Mouse (Mus musculus): ENCODE measurements around the gene Dll4.

Gene Dll4

DNA sequence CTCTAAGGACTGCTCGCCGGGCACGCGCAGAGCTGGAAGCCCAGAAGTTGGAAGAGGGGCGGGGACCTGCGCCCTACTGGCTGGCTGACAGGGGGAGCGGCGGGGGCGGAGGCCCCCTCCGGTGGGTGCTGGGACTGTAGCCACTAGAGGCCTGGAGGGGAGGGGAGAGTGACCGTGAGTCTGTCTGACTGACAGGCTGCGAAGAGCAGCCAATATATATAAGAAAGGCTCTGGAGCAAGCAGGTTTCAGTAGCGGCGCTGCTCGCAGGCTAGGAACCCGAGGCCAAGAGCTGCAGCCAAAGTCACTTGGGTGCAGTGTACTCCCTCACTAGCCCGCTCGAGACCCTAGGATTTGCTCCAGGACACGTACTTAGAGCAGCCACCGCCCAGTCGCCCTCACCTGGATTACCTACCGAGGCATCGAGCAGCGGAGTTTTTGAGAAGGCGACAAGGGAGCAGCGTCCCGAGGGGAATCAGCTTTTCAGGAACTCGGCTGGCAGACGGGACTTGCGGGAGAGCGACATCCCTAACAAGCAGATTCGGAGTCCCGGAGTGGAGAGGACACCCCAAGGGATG lies at the start of gene Dll4:
Dll4 (plus strand) TSS at position 217 of the 576 bp plus-strand sequence.
- no peak for DNase-seq (ENCODE audit: low spot score)

DNA sequence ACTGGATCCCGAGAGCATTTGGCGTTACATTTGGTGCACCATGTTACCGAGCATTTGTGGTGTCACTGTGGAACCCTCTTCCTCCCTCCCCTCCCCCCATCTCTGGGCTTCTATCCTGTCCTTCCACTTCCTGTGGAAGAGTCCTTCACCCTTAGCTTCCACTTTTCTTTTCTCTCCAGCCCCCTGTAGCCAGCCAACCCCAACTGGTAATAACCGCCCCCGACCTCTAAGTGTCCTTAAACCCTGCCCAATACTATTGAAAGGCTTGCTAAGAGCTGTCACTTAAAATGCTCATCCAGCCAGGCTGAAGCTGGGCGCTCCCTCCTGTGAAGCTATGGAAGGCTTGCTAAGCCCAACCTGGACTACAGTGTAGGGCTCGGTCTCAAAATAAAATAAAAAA lies 48.7 kb upstream of the Dll4 start:
- no peak for DNase-seq (ENCODE audit: low spot score)

DNA sequence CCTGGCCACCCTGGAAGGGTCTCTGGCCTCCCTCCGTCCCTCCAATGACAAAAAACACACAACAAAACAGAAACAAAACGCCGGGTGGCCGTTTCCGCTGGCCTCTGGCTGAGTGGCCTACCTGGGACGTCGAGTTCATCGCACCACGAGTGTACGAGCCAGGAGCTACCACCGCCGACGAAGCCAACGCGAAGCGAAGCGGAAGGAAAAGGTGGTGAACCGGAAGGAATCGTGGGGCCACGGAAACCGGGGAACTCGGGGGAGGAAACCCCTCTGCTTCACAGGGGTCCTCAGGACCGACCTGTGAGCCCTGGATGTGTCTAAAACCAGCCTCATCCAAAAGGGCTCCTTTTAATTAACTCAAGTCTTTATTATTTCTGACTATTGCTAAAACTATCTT lies 47.8 kb upstream of the Dll4 start:
- DNase-seq (ENCODE audit: low spot score): no peak

DNA sequence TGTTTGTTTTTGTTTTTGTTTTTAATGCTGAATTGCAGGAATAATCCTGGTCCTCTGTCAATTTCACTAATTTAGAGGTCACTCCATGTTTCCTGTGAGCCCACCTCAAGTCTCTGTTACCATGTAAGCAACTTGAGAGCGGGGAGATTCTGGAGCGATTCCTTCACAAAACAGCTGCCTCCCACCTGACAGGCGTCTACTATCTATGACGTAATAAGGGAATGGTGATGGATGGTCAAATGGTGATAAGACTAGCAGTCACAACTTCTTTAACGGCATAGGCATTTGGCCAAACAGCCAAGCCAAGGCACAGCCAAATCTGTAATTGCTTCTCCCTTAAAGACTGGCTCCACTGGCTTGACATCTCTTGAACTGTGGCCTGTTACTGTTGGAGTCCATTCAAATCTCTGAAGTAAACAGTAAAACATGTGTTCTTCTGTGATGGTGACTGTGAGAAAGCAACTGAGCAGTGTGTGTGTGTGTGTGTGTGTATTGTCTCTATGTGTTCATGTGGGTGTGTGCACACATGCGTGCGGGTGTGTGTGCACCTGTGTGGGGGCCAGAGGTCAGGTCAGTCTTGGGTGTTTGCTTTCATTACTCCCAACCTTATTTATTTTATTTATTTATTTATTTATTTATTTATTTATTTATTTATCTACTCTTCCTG lies 43.6 kb upstream of the Dll4 start:
- DNase-seq (ENCODE audit: low spot score): no peak

DNA sequence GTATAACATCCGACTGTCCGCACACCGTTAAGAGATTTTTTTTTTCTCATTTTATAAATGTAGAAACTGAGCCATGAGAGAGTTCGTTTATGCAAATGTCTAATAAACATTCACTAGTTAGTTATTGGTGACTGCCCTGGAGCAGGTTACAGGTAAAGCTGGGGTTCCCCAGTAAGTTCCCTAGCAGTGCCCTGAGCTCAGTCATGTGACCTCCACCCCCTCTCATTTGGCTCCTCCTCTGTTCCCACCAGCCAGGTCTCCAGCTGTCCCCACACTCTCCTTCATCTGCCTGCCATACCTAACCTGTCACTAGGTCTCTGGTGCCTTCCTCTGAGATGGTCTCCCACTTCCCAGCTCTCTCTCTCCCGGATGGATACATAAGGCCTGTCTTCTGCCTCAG lies 38.2 kb upstream of the Dll4 start:
- DNase-seq (ENCODE audit: low spot score): no peak

DNA sequence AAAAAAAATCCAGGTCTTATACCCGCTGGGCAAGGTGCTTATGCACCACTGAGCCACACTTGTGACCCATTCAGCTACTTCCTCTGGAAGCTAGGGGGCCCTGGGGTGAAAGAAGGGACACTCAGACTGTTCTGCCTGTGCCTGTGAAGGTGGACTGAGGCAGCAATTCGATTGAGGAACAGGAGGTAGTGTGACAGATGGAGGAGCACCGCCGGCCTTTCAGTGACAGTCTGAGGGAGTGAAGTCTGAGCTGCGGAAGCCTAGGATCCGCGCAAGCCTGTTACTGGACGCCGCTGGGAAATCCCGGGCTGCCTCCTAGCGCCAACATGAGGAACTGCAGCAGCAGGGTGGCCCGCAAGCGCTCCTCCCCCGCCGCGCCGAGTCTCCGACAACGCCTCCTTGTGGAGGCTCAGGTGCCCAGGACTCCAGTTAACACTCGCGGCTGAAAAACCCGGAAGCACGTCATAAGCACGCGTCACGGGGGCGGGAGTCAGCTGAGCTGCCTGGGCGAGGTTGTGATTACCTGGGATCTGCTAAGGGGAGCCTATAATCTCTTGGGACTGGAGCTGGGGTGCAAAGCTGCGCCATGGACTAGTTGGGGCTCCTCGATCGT lies 37.2 kb upstream of the Dll4 start, which contains the start of gene Vps18:
Vps18 (plus strand) TSS at position 471 of the 613 bp plus-strand sequence.
- DNase-seq (ENCODE audit: low spot score): peak; percentile 97

DNA sequence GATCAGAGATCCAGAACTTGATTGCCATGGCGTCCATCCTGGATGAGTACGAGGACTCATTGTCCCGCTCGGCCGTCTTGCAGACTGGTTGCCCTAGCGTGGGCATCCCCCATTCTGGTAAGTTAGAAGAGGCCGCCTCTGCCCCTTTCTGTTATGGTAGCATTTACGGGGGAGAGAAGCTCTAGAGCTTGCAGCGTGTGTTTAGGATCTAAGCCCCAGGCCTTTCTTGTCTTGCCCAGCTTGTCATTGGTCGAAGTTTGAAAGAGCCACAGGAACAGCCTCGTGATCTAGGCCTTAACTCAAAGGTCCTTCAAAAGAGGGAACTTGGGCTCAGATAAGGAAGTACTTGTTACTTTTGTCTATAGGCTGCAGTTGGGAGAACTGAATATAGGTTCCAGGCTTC lies 36.6 kb upstream of the Dll4 start:
- no peak for DNase-seq (ENCODE audit: low spot score)

DNA sequence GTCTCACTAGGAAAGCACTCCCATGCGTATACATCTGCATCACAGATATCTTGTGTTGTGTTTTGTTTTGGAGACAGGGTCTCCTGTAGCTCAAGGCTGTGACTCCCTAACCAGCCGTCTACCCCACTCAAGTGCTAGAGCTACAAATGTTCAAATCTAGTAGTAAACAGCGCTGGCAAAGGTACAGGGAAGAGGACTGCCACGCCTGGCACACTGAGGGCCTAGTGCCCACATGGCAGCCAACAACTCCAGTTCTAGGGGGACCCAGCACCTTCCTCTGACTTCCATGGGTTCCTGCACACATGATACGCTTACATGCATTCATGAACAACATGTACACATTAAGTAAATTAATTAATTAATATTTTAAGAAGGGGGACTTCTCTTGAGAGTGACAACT lies 33.3 kb upstream of the Dll4 start:
- no peak for DNase-seq (ENCODE audit: low spot score)

DNA sequence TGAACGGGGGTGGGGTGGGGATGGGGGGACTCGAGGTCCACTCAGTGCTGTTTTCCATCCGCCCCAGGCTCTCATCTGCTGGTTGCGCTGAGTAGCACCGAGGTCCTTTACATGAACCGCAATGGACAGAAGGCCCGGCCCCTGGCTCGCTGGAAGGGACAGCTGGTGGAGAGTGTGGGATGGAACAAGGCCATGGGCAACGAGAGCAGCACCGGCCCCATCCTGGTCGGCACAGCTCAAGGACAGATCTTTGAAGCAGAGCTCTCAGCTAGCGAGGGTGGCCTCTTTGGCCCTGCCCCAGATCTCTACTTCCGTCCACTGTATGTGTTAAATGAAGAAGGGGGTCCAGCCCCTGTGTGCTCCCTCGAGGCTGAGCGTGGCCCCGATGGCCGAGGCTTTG lies 32.7 kb upstream of the Dll4 start:
- no peak for DNase-seq (ENCODE audit: low spot score)

DNA sequence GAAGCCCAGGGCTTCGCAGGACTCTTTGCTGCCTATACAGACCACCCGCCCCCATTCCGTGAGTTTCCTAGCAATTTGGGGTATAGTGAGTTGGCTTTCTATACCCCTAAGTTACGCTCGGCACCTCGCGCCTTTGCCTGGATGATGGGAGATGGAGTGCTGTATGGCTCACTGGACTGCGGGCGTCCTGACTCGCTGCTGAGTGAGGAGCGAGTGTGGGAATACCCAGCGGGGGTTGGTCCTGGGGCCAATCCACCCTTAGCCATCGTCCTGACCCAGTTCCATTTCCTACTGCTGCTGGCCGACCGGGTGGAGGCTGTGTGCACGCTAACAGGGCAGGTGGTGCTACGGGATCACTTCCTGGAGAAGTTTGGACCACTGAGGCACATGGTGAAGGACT lies 32.3 kb upstream of the Dll4 start:
- no peak for DNase-seq (ENCODE audit: low spot score)

DNA sequence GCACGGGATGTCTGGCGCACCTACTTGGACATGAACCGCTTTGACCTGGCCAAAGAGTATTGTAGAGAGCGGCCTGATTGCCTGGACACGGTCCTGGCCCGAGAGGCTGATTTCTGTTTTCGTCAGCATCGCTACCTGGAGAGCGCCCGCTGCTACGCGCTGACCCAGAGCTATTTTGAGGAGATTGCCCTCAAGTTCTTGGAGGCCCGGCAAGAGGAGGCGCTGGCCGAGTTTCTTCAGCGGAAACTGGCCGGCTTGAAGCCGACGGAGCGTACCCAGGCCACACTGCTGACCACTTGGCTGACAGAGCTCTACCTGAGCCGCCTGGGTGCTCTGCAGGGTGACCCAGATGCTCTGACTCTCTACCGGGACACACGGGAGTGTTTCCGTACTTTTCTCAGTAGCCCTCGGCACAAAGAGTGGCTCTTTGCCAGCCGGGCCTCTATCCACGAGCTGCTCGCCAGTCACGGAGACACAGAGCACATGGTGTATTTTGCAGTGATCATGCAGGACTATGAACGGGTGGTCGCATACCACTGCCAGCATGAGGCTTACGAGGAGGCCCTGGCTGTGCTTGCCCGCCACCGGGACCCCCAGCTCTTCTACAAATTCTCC lies 31.7 kb upstream of the Dll4 start:
- DNase-seq (ENCODE audit: low spot score): no peak

DNA sequence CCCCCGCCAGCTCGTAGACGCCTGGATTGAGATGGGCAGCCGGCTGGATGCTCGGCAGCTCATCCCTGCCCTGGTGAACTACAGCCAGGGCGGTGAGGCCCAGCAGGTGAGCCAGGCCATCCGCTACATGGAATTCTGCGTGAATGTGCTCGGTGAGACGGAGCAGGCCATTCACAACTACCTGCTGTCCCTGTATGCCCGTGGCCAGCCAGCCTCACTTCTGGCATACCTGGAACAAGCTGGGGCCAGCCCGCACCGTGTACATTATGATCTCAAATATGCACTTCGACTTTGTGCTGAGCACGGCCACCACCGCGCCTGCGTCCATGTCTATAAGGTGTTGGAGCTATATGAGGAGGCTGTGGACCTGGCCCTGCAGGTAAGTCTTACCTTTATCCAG lies 31.2 kb upstream of the Dll4 start:
- no peak for DNase-seq (ENCODE audit: low spot score)

DNA sequence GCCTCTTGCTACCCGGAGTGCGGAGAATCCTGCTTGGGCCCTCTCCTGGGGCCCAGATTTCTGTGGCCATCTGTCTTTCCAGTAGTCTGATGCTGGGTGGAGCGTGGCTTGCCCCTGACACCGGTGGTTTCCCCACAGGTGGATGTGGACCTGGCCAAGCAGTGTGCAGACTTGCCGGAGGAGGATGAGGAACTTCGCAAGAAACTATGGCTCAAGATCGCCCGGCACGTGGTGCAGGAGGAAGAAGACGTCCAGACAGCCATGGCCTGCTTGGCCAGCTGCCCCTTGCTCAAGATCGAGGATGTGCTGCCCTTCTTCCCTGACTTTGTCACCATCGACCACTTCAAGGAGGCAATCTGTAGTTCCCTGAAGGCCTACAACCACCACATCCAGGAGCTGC lies 28.8 kb upstream of the Dll4 start:
- no peak for DNase-seq (ENCODE audit: low spot score)

DNA sequence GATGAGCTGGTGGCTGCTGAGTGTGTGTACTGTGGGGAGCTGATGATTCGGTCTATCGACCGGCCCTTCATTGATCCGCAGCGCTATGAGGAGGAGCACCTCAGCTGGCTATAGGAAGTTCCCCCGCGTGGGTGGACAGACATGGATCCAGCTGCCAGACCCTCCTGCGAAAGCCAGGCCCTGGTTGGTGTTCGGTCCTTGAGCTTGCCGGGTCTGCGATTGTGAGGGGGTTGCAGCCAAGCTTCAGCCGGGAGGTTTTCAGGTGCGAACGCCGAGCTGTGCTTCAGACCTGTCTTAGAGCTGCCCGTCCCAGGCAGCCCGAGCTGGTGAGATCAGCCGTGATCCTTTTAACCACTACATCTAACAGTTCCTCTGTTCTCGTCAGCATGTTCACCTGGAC lies 28.1 kb upstream of the Dll4 start:
- DNase-seq (ENCODE audit: low spot score): no peak

DNA sequence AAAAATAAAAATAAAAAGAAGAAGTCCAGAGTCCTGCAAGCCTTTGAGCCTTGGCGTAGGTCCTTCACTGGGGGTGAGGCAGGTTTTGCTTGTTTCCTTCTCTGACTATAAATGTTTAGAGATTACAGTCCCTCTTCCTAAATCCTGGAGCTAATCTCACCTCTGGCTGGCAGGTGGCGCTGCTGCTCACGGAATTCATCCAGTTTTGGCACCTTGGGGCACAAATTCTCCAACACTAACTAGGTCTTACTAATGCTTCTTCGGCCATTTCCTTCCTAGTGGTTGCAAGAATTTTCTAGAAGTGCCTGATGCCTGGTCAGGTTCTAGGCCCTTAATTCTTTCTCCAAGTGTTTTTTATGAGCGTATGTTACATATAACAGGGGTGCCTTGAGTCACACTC lies 27.3 kb upstream of the Dll4 start:
- DNase-seq (ENCODE audit: low spot score): peak; percentile 44

DNA sequence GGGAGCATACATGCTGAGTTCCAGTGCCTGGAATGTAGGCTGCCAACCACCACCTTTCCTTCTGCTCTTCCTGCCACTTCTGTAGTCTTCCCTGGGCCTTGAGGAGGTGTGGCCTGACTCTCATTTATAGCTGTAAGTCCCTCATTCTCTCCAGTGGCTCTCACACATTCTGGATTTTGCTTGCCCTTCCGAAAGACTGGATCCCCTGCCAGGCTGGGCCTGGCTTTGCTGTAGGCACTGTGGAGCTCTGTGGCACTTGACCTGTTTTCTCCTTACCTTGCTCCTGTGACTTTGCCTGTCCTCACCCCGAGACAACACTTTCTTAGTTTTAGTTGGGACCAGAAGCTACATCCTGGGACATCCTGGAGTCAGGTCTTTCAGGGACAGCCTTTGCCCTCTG lies 26.7 kb upstream of the Dll4 start:
- DNase-seq (ENCODE audit: low spot score): no peak

DNA sequence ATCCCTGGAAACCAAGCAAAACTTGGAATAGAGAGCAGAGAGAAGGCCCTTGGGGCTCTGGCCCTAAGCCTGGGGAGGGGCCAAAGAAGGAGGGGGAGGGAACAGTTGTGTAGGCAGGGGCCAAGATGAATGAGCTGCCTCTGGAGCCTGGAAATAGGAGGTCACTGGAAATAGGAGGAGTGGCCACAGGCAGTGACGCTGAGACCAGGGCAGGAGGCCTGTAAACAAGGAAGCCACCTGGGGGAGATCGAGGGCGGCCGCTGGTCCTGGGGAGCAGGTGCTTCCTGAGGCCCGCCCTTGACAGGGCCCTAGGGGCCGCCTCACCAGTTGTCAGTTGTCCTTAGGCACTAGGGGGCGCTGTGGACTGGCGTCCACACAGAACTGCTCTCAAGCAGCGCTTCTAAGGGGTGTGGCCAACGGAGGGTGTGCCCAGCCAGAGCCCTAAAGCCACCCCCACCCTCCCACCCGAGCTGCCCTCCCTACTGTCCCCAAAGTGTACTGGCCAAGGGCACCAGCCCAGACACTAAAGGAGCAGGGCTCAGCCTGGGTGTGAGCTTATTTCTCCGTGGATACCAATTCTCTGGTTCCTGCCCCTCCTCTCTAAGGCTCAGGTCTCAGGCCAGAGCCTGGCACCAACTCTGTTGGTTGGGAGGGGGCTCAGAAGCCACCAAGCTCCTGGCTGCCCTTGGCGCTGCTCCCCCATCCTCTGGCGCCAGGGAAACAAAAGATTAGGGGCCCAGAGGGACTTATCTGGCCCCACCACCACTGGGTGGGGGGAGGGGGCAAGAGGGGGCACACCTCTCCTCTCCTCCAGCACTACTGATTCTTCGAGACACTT lies 25.4 kb upstream of the Dll4 start:
- DNase-seq (ENCODE audit: low spot score): peak; percentile 68

DNA sequence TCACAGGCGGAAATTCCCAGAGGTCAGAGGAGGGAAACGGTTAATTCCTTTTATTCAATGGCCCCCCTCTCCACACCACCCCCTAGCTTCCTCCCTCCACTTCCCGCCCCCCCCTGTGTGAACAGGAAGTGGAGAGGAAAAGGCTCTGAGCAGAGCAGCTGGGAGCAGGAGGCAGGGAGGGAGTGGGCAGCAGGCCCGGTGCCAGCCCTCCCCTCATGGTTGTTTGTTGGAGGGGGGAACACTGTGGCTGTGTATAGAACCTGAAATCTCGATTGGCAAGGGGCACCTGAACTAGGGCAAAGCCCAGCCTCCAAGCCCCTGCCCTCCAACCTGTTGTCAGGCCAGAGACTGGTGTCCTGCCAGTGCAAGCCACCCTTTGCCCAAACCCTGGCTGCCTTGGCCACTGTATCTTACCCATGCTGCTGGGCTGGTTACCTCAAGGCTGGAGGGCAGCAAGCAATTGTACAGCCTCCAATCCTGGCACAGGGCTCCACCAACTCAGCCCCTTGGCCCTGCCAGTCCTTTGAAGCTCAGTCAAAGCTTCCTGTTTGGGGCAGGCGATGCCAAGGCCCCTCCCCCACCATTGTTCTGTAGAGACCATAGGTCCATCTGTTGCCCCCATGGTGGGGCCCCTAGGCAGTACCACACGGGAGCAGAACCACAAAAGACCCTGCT lies 24.6 kb upstream of the Dll4 start:
- DNase-seq (ENCODE audit: low spot score): no peak

DNA sequence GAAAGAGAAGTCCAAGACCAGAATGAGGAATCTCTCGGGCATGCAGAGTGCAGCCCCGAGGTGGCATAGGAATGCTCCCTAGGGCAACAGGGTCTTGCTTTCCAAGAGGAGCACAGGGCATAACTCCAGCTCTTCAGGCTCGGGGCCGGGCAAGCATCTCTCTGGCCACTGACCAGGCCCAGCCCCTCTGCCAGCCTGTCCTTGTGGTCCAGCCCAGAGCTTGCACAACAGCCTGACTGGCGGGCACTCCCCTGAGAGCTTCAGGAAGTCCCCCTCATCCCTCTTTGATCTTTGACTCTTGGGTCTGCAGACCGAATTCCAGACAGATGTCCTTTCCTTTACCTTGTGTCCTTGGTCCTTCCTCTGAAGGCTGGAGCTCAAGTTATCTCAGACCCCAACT lies 22.7 kb upstream of the Dll4 start:
- no peak for DNase-seq (ENCODE audit: low spot score)

DNA sequence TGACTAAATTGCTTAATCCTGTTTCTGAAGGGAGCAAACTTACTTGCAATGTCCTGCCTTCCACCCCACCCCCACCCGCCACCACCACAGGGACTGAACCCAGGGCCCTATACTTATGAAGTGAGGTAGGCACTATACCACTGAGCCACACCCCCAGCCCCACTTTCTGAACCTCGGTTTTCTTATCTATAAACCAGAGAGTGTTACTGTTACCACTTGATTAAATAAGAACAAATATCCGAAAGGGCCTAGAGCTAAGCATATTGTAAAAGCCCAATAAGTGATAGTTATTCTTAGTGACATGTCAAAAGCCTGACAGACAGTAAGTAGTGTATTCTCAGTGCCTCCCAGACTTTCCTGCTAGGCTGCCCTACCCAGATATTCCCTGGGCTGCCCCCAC lies 21.2 kb upstream of the Dll4 start:
- DNase-seq (ENCODE audit: low spot score): no peak

DNA sequence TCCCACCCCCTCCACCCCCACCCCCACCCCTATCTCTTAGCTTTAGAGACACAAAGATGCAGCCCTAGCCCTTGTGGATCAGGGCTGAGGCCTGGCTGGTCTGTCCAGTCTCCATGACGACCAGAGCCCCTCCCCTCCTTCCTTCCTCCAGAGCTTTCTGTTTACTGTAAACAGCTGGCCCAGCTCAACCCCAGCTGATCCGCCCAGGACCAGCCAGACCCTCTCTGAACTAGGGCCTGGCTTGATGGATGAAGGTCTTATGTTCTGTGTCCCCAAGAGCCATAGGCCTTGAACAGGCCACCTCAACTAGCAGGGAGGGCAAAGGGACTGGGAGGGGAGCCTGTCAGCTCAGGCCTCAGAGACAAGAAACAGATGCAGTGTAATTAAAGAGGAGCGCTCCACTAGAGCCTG lies 20.8 kb upstream of the Dll4 start:
- no peak for DNase-seq (ENCODE audit: low spot score)

DNA sequence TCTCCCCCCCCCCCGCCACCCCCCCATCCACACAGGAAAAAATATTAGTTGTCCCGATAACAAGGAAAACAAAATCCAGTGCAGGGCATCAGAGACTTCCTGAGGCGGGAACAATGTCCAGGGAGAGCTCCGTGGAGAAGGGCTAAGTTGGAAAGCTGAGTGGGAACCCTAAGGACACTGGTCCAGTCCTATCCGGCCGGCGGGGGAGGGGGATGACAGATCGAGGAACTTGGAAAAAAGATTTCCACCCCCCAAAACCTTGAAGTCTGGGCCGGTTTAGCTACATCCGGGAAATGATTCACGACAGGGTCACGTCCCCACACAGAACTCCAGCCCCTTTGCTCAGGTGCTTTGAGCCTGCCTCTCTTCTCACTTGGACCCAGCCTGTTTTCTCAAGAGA lies 14.0 kb upstream of the Dll4 start:
- no peak for DNase-seq (ENCODE audit: low spot score)

Data from urinary bladder, postnatal 25 days (tissue).